Mouse (Mus musculus): ENCODE results near the gene Mcm7. TPM values are rescaled to one million over a fixed set of nuclear protein-coding genes. Genes with fewer than 3 reads are reported as not detected.

Gene Mcm7
- total RNA-seq (2023), result 100 to 1,000 TPM; 144 to 160 TPM

DNA sequence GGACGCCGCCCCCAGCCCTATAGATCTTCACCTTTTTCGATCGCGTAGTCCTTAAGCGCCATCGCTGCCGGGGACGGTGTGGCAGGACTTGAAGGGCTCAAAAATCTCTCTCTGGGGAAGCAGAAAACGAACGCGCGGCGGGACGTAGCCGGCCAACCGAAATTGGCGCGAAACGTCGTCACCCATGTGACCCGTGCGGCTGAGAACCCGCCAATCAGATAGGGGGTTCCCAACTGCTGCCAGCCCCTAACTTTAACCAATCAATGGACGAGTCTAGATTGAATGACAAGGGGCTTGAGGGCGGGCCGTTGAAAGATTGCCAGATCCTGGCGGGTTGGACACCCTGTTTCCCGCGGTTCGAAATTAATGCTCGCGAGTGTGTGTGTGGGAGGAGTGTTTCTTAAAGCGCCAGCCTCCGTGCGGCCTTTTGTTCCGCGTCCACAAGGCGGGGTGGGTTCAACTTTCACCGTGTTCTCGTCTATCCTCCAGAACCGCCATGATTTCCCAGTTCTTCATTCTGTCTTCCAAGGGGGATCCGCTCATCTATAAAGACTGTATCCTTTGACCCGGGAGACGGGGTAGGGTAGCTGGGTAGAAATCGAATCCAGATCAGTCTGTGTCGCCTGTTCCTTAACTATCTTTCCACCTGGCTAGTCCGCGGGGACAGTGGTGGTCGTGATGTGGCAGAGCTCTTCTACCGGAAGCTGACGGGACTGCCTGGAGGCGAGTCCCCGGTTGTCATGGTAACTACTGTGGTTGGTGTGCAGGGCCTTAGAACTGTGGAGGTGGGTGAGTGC lies at the start of gene Mcm7, which contains the start of gene Ap4m1:
TSS of gene Mcm7 (minus strand) at position 728 of the 797 bp plus-strand sequence.
TSS of gene Ap4m1 (plus strand) at position 308 of the 797 bp plus-strand sequence.

DNA sequence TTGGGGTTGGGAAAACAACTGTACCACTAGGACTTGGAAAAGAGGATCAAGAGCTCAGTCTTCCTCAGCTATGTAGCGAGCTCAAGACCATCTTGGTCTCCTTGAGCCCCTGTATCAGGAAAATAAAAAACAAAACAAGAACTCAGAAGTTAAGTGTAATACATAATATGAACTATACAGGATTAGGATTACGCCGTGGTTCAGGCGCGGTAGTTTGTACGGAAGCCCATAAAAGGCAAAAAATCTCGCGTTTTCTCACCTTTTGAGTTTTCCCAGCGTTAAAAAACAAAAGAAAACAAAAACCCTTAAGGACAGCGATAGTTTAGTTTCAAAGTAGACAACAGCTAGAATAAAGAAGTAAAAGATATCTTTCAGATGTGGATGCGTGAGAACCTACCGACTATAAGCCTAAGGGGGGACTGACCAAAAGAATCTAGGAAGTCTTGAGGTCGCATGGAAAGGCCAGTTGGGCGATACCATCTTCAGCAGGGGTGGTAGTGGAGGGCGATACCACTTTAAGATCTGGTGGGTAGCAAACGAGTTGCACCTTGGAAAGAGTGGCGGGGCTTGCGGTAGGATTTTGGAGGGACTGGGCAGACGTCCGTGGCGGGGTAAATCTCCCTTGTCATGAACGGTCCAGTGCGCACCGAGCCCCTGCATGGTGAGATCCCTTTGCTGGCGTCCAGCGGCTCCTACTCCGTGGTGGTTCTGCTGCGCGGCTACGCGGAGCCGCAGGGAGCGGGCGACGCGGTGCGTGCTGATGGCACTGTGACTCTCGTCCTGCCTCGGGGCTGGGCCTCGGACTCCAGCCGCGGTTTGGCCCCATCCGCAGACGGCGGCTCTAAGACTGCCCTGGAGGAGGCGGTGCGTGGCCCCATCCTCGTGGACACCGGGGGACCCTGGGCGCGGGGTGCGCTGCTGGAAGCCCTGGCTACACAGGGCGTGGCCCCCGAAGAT lies 21.8 kb upstream of the Mcm7 start, which contains the start of gene Mblac1:
TSS of gene Mblac1 (plus strand) at position 544 of the 957 bp plus-strand sequence.

GRCm38 (mm10) chr5:138186950-138187638 lies 14.9 kb upstream of the Mcm7 start, which contains the start of the genes Taf6 and Cnpy4:
TSS of gene Taf6 (minus strand) at chr5:138187451.
TSS of gene Cnpy4 (plus strand) at chr5:138187485.

GRCm38 (mm10) chr5:138160842-138161665 lies 11.2 kb downstream of the Mcm7 start, which contains the start of gene Cops6:
TSS of gene Cops6 (plus strand) at chr5:138161071.

GRCm38 (mm10) chr5:138155443-138155976 lies 16.7 kb downstream of the Mcm7 start, which contains the start of gene Zfp113:
TSS of gene Zfp113 (minus strand) at chr5:138155744.

GRCm38 (mm10) chr5:138116255-138117198 lies 55.7 kb downstream of the Mcm7 start, which contains the start of gene Zscan21:
TSS of gene Zscan21 (plus strand) at chr5:138116903.

Other genes starting within 250 kb of the Mcm7 start
- gene Gjc3, start 209.3 kb downstream of the Mcm7 start, total RNA-seq (2023), result not detected
- gene Azgp1, start 190.9 kb downstream of the Mcm7 start, total RNA-seq (2023), result 1 to 10 TPM in 1 of 2 experiments, under 1 TPM in 1; 0.61 to 1.1 TPM
- not detected for gene Smok3a, start 151.2 kb downstream of the Mcm7 start, total RNA-seq (2023)
- gene Smok3b, start 151.0 kb downstream of the Mcm7 start, total RNA-seq (2023), result not detected
- gene Smok3c, start 119.2 kb downstream of the Mcm7 start, total RNA-seq (2023), result not detected
- gene Zkscan1, start 87.3 kb downstream of the Mcm7 start, total RNA-seq (2023), result 1 to 10 TPM; 6.6 to 8.1 TPM
- gene Zscan21, start 55.5 kb downstream of the Mcm7 start, total RNA-seq (2023), result 1 to 10 TPM; 5.1 to 6.5 TPM
- gene Zfp113, start 16.7 kb downstream of the Mcm7 start, total RNA-seq (2023), result 1 to 10 TPM; 2.5 to 3.0 TPM
- 10 to 100 TPM; 44.9 to 49.7 TPM for gene Cops6, start 11.4 kb downstream of the Mcm7 start, total RNA-seq (2023)
- 10 to 100 TPM; 26.7 to 29.6 TPM for gene Ap4m1, start 420 bp downstream of the Mcm7 start, total RNA-seq (2023)
- 10 to 100 TPM; 24.1 to 27.5 TPM for gene Taf6, start 15.0 kb upstream of the Mcm7 start, total RNA-seq (2023)
- gene Cnpy4, start 15.1 kb upstream of the Mcm7 start, total RNA-seq (2023), result 10 to 100 TPM; 13.6 to 13.8 TPM
- 1 to 10 TPM; 5.1 to 6.6 TPM for gene Mblac1, start 21.9 kb upstream of the Mcm7 start, total RNA-seq (2023)
- gene Nxpe5, start 53.5 kb upstream of the Mcm7 start, total RNA-seq (2023), result 1 to 10 TPM; 1.1 to 1.9 TPM
- 100 to 1,000 TPM; 155 to 163 TPM for gene Lamtor4, start 83.1 kb upstream of the Mcm7 start, total RNA-seq (2023)
- gene BC037034, start 91.6 kb upstream of the Mcm7 start, total RNA-seq (2023), result 100 to 1,000 TPM; 119 to 122 TPM
- not detected for gene Gal3st4, start 100.4 kb upstream of the Mcm7 start, total RNA-seq (2023)
- not detected for gene Gm43720, start 107.5 kb upstream of the Mcm7 start, total RNA-seq (2023)
- 1 to 10 TPM; 3.0 to 4.1 TPM for gene Gpc2, start 107.6 kb upstream of the Mcm7 start, total RNA-seq (2023)
- 1 to 10 TPM; 1.7 to 2.2 TPM for gene Stag3, start 107.8 kb upstream of the Mcm7 start, total RNA-seq (2023)
- 1 to 10 TPM; 1.2 to 1.7 TPM for gene Pvrig, start 169.5 kb upstream of the Mcm7 start, total RNA-seq (2023)

Measured in neutrophil, adult 83 days (primary cell).